Mouse (Mus musculus) hindbrain, embryonic 13.5 days (tissue): Measurements from ENCODE around the gene Foxe1. TPM values are rescaled to one million over a fixed set of nuclear protein-coding genes. Genes with fewer than 3 reads are reported as not detected.

Source experiments
- ATAC-seq: fragments of 200-750 bp; cut with Nextera tagmentation; 2 replicates; pipeline ENCODE4 v1.8.0; 2017; ENCODE audit warnings: moderate TSS enrichment; ENCODE audit not compliant: low FRiP score
- H3K27ac ChIP-seq: fragments of 300-500 bp; sonication (generic); 2 replicates; pipeline ENCODE4 v1.5.1; 2015; ENCODE audit warnings: inconsistent platforms, mild to moderate bottlenecking, moderate library complexity
- H3K27me3 ChIP-seq: fragments of 300-500 bp; sonication (generic); 2 replicates; pipeline ENCODE4 v1.6.1; 2015; ENCODE audit warnings: mild to moderate bottlenecking, inconsistent platforms
- H3K36me3 ChIP-seq: fragments of 300-500 bp; sonication (generic); 2 replicates; pipeline ENCODE4 v1.6.1; 2015; ENCODE audit warnings: mild to moderate bottlenecking, inconsistent platforms
- H3K4me1 ChIP-seq: fragments of 300-500 bp; sonication (generic); replicated peaks from 2 replicates; pipeline ENCODE4 v1.6.1; 2015; ENCODE audit warnings: inconsistent platforms
- H3K4me2 ChIP-seq: fragments of 300-500 bp; sonication (generic); 2 replicates; pipeline ENCODE4 v1.6.1; 2015; ENCODE audit warnings: inconsistent platforms, mild to moderate bottlenecking, moderate library complexity
- H3K4me3 ChIP-seq: fragments of 300-500 bp; sonication (generic); 2 replicates; pipeline ENCODE4 v1.5.1; 2015; ENCODE audit warnings: mild to moderate bottlenecking, inconsistent platforms
- H3K9ac ChIP-seq: fragments of 300-500 bp; sonication (generic); 2 replicates; pipeline ENCODE4 v1.6.1; 2015; ENCODE audit warnings: mild to moderate bottlenecking, inconsistent platforms
- H3K9me3 ChIP-seq: fragments of 300-500 bp; sonication (generic); 2 replicates; pipeline ENCODE4 v1.6.1; 2016; ENCODE audit warnings: inconsistent platforms
- WGBS: fragments of 180-500 bp; shearing (Covaris S2); methylation state at CpG from one replicate; pipeline ENCODE4 v1.1.7; 2015; 5-methylcytosine and 5-hydroxymethylcytosine counted together
- polyA plus RNA-seq: library from polyadenylated mRNA; unstranded; fragments of >200 nt; fragmentation: Nextera tagmentation; extraction: Ambion mirVana; gene quantifications from 2 replicates; pipeline ENCODE4 v1.2.1, GENCODE M21; 2015

The Foxe1 gene
- polyA plus RNA-seq, 1 experiment from 2014 or later = not detected

GRCm38 (mm10) chr4:46339026-46339425 lies 4.4 kb upstream of the Foxe1 start:
- no peaks in the 10 kb centered on the region for H3K36me3 ChIP-seq
- no peak for ATAC-seq
- no peaks in the 10 kb centered on the region for H3K9me3 ChIP-seq
- H3K4me2 ChIP-seq = no peak overlapping the region
- peaks cover 96% of the 10 kb centered on the region for H3K27me3 ChIP-seq
- H3K4me1 ChIP-seq = peaks cover 17% of the 10 kb centered on the region
- no peak overlapping the region for H3K27ac ChIP-seq
- no peak overlapping the region for H3K9ac ChIP-seq
- 12% methylated on average over 10 of the region's 10 CpGs for WGBS
- H3K4me3 ChIP-seq = no peak overlapping the region

- peaks cover 23% of the 10 kb centered on the region for H3K4me1 ChIP-seq
- no peak overlapping the region for H3K4me2 ChIP-seq
- H3K9ac ChIP-seq = no peak overlapping the region
- H3K27me3 ChIP-seq = peaks cover 98% of the 10 kb centered on the region
- no peak overlapping the region for H3K4me3 ChIP-seq
- no peaks in the 10 kb centered on the region for H3K9me3 ChIP-seq
- H3K27ac ChIP-seq = no peak overlapping the region
- H3K36me3 ChIP-seq = no peaks in the 10 kb centered on the region
- ATAC-seq = no peak
- under 1% methylated on average over 26 of the region's 26 CpGs for WGBS
Measured at GRCm38 (mm10) chr4:46339584-46339983, 3.8 kb upstream of the Foxe1 start.

GRCm38 (mm10) chr4:46341831-46342680 lies 1.4 kb upstream of the Foxe1 start:
- peaks cover 25% of the 10 kb centered on the region for H3K4me1 ChIP-seq
- H3K27me3 ChIP-seq = peaks cover 99% of the 10 kb centered on the region
- no peak overlapping the region for H3K9ac ChIP-seq
- 9% methylated on average over 22 of the region's 22 CpGs for WGBS
- no peak overlapping the region for H3K4me2 ChIP-seq
- no peaks in the 10 kb centered on the region for H3K36me3 ChIP-seq
- no peak overlapping the region for H3K27ac ChIP-seq
- no peak for ATAC-seq
- H3K4me3 ChIP-seq = no peak overlapping the region; the same call in 1 of the 2 replicates
- H3K9me3 ChIP-seq = no peaks in the 10 kb centered on the region

GRCm38 (mm10) chr4:46342711-46343286 lies 610 bp upstream of the Foxe1 start:
- under 1% methylated on average over 20 of the region's 28 CpGs for WGBS
- Histone ChIP-seq H3K27ac (no peak overlapping the region), H3K4me2 (no peak overlapping the region), H3K4me3 (no peak overlapping the region; the same call in 1 of the 2 replicates), H3K4me1 (peaks cover 25% of the 10 kb centered on the region), H3K36me3 (no peaks in the 10 kb centered on the region), H3K9ac (no peak overlapping the region), H3K9me3 (no peaks in the 10 kb centered on the region), H3K27me3 (peaks cover 99% of the 10 kb centered on the region)
- no peak for ATAC-seq

GRCm38 (mm10) chr4:46344288-46344687 lies 879 bp downstream of the Foxe1 start:
- Histone ChIP-seq H3K27ac (no peak overlapping the region), H3K4me1 (peaks cover 25% of the 10 kb centered on the region), H3K4me3 (peak overlapping the region; percentile 36), H3K4me2 (peak overlapping the region; percentile 52), H3K27me3 (peaks cover 99% of the 10 kb centered on the region), H3K36me3 (no peaks in the 10 kb centered on the region), H3K9ac (no peak overlapping the region), H3K9me3 (no peaks in the 10 kb centered on the region)
- WGBS = under 1% methylated on average over 47 of the region's 51 CpGs
- ATAC-seq = 0 out of 2 replicates have a peak, but pooled peaks have one; percentile 24

- 2% methylated on average over 67 of the region's 67 CpGs for WGBS
- no peak overlapping the region for H3K4me2 ChIP-seq
- H3K9ac ChIP-seq = no peak overlapping the region
- H3K4me1 ChIP-seq = peaks cover 22% of the 10 kb centered on the region
- peak overlapping the region; percentile 36 for H3K4me3 ChIP-seq
- H3K27me3 ChIP-seq = peaks cover 99% of the 10 kb centered on the region
- H3K36me3 ChIP-seq = no peaks in the 10 kb centered on the region
- no peak overlapping the region for H3K27ac ChIP-seq
- H3K9me3 ChIP-seq = no peaks in the 10 kb centered on the region
- ATAC-seq = no peak
Measured at GRCm38 (mm10) chr4:46345056-46345772, 1.8 kb downstream of the Foxe1 start.

- H3K4me2 ChIP-seq = no peak overlapping the region
- no peak overlapping the region for H3K27ac ChIP-seq
- H3K4me1 ChIP-seq = peaks cover 22% of the 10 kb centered on the region
- peaks cover 99% of the 10 kb centered on the region for H3K27me3 ChIP-seq
- H3K9me3 ChIP-seq = no peaks in the 10 kb centered on the region
- no peak for ATAC-seq
- no peaks in the 10 kb centered on the region for H3K36me3 ChIP-seq
- 21% methylated on average over 3 of the region's 3 CpGs for WGBS
- no peak overlapping the region for H3K4me3 ChIP-seq
- no peak overlapping the region for H3K9ac ChIP-seq
Measured at GRCm38 (mm10) chr4:46345773-46346100, 2.3 kb downstream of the Foxe1 start.

- Histone ChIP-seq H3K4me1 (peaks cover 22% of the 10 kb centered on the region), H3K9ac (no peak overlapping the region), H3K27ac (no peak overlapping the region), H3K9me3 (no peaks in the 10 kb centered on the region), H3K4me3 (no peak overlapping the region), H3K27me3 (peaks cover 99% of the 10 kb centered on the region), H3K4me2 (no peak overlapping the region), H3K36me3 (no peaks in the 10 kb centered on the region)
- 26% methylated on average over 6 of the region's 6 CpGs for WGBS
- ATAC-seq = no peak
Measured at GRCm38 (mm10) chr4:46346221-46346620, 2.8 kb downstream of the Foxe1 start.

GRCm38 (mm10) chr4:46347141-46347540 lies 3.7 kb downstream of the Foxe1 start:
- peaks cover 22% of the 10 kb centered on the region for H3K4me1 ChIP-seq
- H3K9me3 ChIP-seq = no peaks in the 10 kb centered on the region
- no peaks in the 10 kb centered on the region for H3K36me3 ChIP-seq
- H3K27me3 ChIP-seq = peaks cover 99% of the 10 kb centered on the region
- no peak overlapping the region for H3K27ac ChIP-seq
- no peak overlapping the region for H3K9ac ChIP-seq
- WGBS = 10% methylated on average over 4 of the region's 4 CpGs
- no peak overlapping the region for H3K4me3 ChIP-seq
- no peak for ATAC-seq
- no peak overlapping the region for H3K4me2 ChIP-seq

GRCm38 (mm10) chr4:46347580-46348515 lies 4.4 kb downstream of the Foxe1 start:
- ATAC-seq = no peak
- WGBS = 3% methylated on average over 41 of the region's 41 CpGs
- no peak overlapping the region for H3K4me3 ChIP-seq
- no peak overlapping the region for H3K27ac ChIP-seq
- no peak overlapping the region for H3K4me2 ChIP-seq
- H3K27me3 ChIP-seq = peaks cover 99% of the 10 kb centered on the region
- H3K36me3 ChIP-seq = no peaks in the 10 kb centered on the region
- H3K4me1 ChIP-seq = peaks cover 15% of the 10 kb centered on the region
- H3K9me3 ChIP-seq = no peaks in the 10 kb centered on the region
- H3K9ac ChIP-seq = no peak overlapping the region

GRCm38 (mm10) chr4:46348897-46349296 lies 5.5 kb downstream of the Foxe1 start:
- Histone ChIP-seq H3K9me3 (no peaks in the 10 kb centered on the region), H3K4me2 (no peak overlapping the region), H3K4me3 (no peak overlapping the region), H3K9ac (no peak overlapping the region), H3K4me1 (peaks cover 14% of the 10 kb centered on the region), H3K36me3 (no peaks in the 10 kb centered on the region), H3K27ac (no peak overlapping the region), H3K27me3 (peaks cover 99% of the 10 kb centered on the region)
- no peak for ATAC-seq
- 16% methylated on average over 9 of the region's 9 CpGs for WGBS

GRCm38 (mm10) chr4:46349530-46349929 lies 6.1 kb downstream of the Foxe1 start:
- no peak overlapping the region for H3K4me3 ChIP-seq
- no peaks in the 10 kb centered on the region for H3K36me3 ChIP-seq
- H3K4me1 ChIP-seq = peaks cover 8% of the 10 kb centered on the region
- peaks cover 96% of the 10 kb centered on the region for H3K27me3 ChIP-seq
- H3K9me3 ChIP-seq = no peaks in the 10 kb centered on the region
- no peak overlapping the region for H3K27ac ChIP-seq
- no peak for ATAC-seq
- no peak overlapping the region for H3K9ac ChIP-seq
- no peak overlapping the region for H3K4me2 ChIP-seq
- 40% methylated on average over 5 of the region's 5 CpGs for WGBS
